Mouse (Mus musculus) midbrain, postnatal 0 days (tissue): ENCODE measurements at regions not wholly inside any gene's neighbourhood (a gene's known extent, or its start where the extent isn't known, plus 50 kb on each side); places are given as distances from the start of the nearest gene placed in this dataset.
A peak's percentile ranks its signal among the peaks of the same experiment; 100 is the strongest.

Source experiments
- ATAC-seq: fragments of 200-750 bp; cut with Nextera tagmentation; 2 replicates; pipeline ENCODE4 v1.8.0; 2017; ENCODE audit warnings: moderate number of reproducible peaks, mild to moderate bottlenecking, moderate TSS enrichment, moderate library complexity; ENCODE audit not compliant: low FRiP score
- DNase-seq: peaks from one replicate; pipeline ENCODE4 v3.0.0-alpha.2; 2015; ENCODE audit warnings: low spot score
- H3K27ac ChIP-seq: fragments of 300-500 bp; sonication (generic); 2 replicates; pipeline ENCODE4 v1.5.1; 2014; ENCODE audit warnings: low read depth, mild to moderate bottlenecking, low read length, mixed read lengths
- H3K27me3 ChIP-seq: fragments of 300-500 bp; sonication (generic); 2 replicates; pipeline ENCODE4 v1.6.1; 2014; ENCODE audit warnings: low read length, control low read depth, mixed read lengths; ENCODE audit not compliant: insufficient read depth
- H3K36me3 ChIP-seq: fragments of 300-500 bp; sonication (generic); 2 replicates; pipeline ENCODE4 v1.6.1; 2014; ENCODE audit warnings: low read length, control low read depth, mixed read lengths; ENCODE audit not compliant: insufficient read depth
- H3K4me1 ChIP-seq: fragments of 300-500 bp; sonication (generic); 2 replicates; pipeline ENCODE4 v1.6.1; 2014; ENCODE audit warnings: mild to moderate bottlenecking, control low read depth, antibody characterized with exemption, low read length, mixed read lengths; ENCODE audit not compliant: insufficient read depth
- H3K4me2 ChIP-seq: fragments of 300-500 bp; sonication (generic); 2 replicates; pipeline ENCODE4 v1.6.1; 2014; ENCODE audit warnings: low read depth, mild to moderate bottlenecking, low read length, mixed read lengths; ENCODE audit not compliant: poor library complexity, severe bottlenecking
- H3K4me3 ChIP-seq: fragments of 300-500 bp; sonication (generic); 2 replicates; pipeline ENCODE4 v1.5.1; 2014; ENCODE audit warnings: low read depth, mild to moderate bottlenecking, low read length, moderate library complexity
- H3K9ac ChIP-seq: fragments of 300-500 bp; sonication (generic); replicated peaks from 2 replicates; pipeline ENCODE4 v1.6.1; 2014; ENCODE audit warnings: mild to moderate bottlenecking, low read length, moderate library complexity, mixed read lengths; ENCODE audit not compliant: poor library complexity, severe bottlenecking
- H3K9me3 ChIP-seq: fragments of 300-500 bp; sonication (generic); 2 replicates; pipeline ENCODE4 v1.6.1; 2016; ENCODE audit warnings: low read length, control low read depth
- CTCF ChIP-seq: IDR thresholded peaks from 2 replicates; pipeline ENCODE4 v1.5.1; 2016; ENCODE audit warnings: antibody characterized with exemption, mild to moderate bottlenecking
- WGBS: fragments of 180-500 bp; shearing (Covaris S2); extraction: QIAGEN DNeasy Blood & Tissue Kit; methylation state at CpG from one replicate; pipeline ENCODE4 v1.1.7; 2014; 5-methylcytosine and 5-hydroxymethylcytosine counted together

DNA sequence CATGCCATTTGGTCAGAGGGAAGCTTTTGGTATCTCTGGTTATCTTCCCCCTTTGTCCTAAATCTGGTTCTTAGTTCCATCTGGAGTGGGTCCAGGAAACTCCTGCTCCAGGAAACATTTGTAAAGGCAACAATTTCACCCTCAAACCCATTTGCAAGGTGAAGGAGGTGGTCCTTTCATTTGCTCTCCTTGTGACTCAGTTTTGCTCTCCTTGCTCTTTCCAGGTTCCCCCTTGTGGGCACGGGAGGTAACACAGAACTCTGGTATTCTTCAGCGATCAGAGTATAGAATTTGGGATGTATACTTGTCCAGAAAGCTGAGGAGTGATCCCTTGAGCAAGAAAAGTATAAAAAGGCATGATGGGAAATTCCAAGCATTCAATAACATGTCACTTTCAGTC, 123.8 kb downstream of the Sec61b start:
- Histone ChIP-seq H3K9ac (no peak overlapping the region), H3K36me3 (no peaks in the 10 kb centered on the region), H3K4me1 (no peaks in the 10 kb centered on the region), H3K4me2 (no peak overlapping the region), H3K27ac (no peak overlapping the region), H3K9me3 (no peaks in the 10 kb centered on the region), H3K4me3 (no peak overlapping the region), H3K27me3 (no peaks in the 10 kb centered on the region)
- no peak for ATAC-seq
- DNase-seq = no peak
- 43% methylated on average over 2 of the region's 2 CpGs for WGBS
- peak; percentile 67 for TF ChIP-seq CTCF

DNA sequence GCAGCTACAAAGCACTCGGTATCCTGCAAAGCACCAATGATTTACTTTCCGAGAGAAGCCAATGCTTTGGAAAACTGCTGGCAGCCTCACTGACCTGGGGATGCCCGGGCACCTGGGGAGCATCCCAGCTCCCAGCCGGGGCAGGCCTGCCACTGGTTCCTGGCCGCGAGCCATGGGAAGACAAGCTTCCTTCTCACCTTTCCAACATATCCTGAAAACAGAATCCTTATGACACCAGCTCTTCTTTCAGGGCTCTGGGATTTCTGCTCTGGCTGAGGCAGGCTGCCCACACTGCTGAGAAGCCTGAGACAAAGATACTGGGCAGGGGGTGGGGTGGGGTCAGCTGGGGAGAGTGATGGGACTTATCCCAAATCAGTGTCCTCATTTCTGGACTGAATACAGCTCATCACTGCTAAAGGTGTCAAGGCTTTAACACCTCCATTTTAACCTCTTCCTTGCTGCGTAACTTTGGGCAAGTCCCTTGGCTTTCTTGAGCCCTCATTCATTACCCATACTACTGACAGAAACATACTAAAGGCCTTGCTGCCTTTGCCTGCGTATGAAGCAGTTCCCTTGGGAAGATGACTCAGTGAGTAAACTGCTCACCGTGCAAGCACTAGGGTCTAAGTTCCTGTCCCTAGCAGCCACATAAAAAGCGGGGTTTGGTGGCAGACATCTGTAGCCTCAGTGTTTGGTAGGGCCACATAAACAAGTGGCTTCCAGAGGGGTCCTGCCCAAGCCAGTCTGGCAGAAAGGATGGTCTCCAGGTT, 127.0 kb downstream of the Sec61b start:
- H3K27me3 ChIP-seq = no peaks in the 10 kb centered on the region
- H3K36me3 ChIP-seq = no peaks in the 10 kb centered on the region
- 75% methylated on average over 10 of the region's 10 CpGs for WGBS
- DNase-seq (no peak), ATAC-seq (no peak)
- no peak overlapping the region for H3K9ac ChIP-seq
- no peaks in the 10 kb centered on the region for H3K9me3 ChIP-seq
- no peak overlapping the region for H3K4me2 ChIP-seq
- H3K4me3 ChIP-seq = no peak overlapping the region
- TF ChIP-seq CTCF = no peak
- no peak overlapping the region for H3K27ac ChIP-seq
- no peaks in the 10 kb centered on the region for H3K4me1 ChIP-seq

DNA sequence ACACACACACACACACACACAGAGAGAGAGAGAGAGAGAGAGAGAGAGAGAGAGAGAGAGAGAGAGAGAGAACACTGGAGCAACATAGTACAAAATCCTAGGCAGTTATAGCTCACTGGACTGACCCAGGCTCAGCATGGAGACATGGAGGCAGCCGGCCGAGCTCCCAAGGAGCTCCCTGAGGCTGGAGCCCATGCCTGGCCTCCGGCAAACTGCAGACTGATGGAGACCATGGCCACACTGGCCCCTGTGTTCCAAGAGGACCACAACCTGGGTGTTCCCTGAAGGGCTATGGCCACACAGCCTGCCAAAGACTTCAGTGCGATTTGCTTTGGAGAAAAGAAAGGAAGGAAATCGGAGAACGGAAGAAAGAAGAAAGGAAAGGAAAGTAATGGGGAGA, 128.9 kb downstream of the Sec61b start:
- 54% methylated on average over 6 of the region's 6 CpGs for WGBS
- peak overlapping the region; percentile 11; the same call in 1 of the 2 replicates for H3K4me3 ChIP-seq
- no peaks in the 10 kb centered on the region for H3K36me3 ChIP-seq
- H3K4me1 ChIP-seq = no peaks in the 10 kb centered on the region
- no peak overlapping the region for H3K27ac ChIP-seq
- 0 out of 2 replicates have a peak, but pooled peaks have one; percentile 42 for ATAC-seq
- no peak overlapping the region for H3K9ac ChIP-seq
- no peak for TF ChIP-seq CTCF
- DNase-seq = no peak
- peak overlapping the region; percentile 41 for H3K4me2 ChIP-seq
- H3K27me3 ChIP-seq = no peaks in the 10 kb centered on the region
- H3K9me3 ChIP-seq = no peaks in the 10 kb centered on the region

DNA sequence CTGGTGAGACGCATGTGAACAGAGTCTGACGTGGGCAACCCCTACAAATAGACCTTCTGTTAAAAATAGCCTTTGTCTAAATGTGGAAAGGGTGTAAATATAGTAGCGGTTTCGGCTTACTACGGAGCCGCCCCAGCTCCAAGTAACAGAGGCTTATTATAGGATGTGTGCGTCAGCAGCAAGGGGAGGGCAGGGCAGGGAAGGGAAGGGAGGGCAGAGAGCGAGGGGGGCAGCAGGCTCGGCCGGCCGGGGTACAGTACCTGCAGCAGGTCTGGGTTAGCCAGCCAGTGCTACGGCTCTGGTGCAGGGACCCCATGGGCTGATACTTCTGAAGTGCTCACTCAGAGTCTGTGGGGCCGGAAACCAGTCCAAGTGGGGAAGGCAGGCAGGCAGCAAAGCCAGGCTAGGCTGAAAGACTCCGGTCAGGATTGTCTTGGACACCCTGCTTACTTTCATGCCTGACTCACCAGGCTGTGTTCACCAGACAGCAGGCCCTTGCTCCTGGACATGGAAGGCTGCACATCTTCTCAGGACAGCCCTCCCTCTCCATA, 129.5 kb downstream of the Sec61b start:
- no peak for TF ChIP-seq CTCF
- Histone ChIP-seq H3K4me3 (peak overlapping the region; percentile 11; the same call in 1 of the 2 replicates), H3K27me3 (no peaks in the 10 kb centered on the region), H3K4me1 (no peaks in the 10 kb centered on the region), H3K4me2 (peak overlapping the region; percentile 41), H3K27ac (no peak overlapping the region), H3K36me3 (no peaks in the 10 kb centered on the region), H3K9me3 (no peaks in the 10 kb centered on the region), H3K9ac (no peak overlapping the region)
- DNase-seq (no peak), ATAC-seq (peak; percentile 41; the same call in 1 of the 2 replicates)
- 42% methylated on average over 14 of the region's 14 CpGs for WGBS

DNA sequence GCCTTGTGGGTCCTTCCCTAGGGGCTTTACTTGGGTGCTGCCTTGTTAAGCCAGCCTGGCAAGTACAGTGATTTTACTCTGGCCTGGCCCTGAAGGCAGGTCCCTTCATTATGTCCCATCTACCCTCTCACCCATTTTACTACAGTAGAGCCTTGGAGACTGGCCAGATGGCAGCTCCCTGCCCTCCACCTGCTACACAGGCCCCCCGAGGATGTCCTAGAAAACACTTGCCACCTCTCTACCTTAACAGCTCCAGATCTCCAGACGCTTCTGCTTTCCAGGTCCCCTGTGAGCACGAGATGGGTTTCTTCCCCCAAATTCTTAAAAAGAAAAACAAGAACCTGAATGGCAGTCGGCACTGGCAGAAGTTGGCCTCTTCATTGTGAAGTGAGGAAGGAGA, 131.2 kb downstream of the Sec61b start:
- Histone ChIP-seq H3K4me2 (no peak overlapping the region), H3K4me1 (no peaks in the 10 kb centered on the region), H3K9me3 (no peaks in the 10 kb centered on the region), H3K4me3 (no peak overlapping the region), H3K9ac (no peak overlapping the region), H3K27me3 (no peaks in the 10 kb centered on the region), H3K27ac (no peak overlapping the region), H3K36me3 (no peaks in the 10 kb centered on the region)
- DNase-seq (no peak), ATAC-seq (no peak)
- no peak for TF ChIP-seq CTCF
- 85% methylated on average over 4 of the region's 4 CpGs for WGBS

DNA sequence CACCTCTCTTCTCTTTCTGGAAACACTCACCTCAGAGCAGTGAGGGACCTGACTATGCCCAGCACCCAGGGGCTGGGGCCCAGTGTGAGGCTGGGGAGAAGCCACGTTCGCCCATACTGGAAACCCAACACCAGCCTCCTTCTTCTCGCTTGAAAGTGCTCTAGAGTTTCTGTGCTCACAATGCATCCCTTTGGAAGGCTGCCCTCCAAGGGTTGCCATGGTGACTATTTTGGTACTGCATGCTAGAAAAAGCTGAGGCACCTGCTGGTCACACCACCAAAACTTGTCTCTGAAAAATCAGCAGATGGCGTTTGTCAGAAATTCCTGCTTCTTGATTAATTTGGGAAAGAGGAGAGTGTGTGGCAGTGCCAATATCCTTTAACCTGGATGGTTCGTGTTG, 134.2 kb downstream of the Sec61b start:
- Histone ChIP-seq H3K4me3 (no peak overlapping the region), H3K9ac (no peak overlapping the region), H3K27ac (no peak overlapping the region), H3K9me3 (no peaks in the 10 kb centered on the region), H3K4me2 (no peak overlapping the region), H3K4me1 (no peaks in the 10 kb centered on the region), H3K27me3 (no peaks in the 10 kb centered on the region), H3K36me3 (no peaks in the 10 kb centered on the region)
- ATAC-seq = peak; percentile 65; the same call in 1 of the 2 replicates
- 32% methylated on average over 5 of the region's 5 CpGs for WGBS
- TF ChIP-seq CTCF = peak; percentile 54
- DNase-seq = peak; percentile 78
